Mouse (Mus musculus) adrenal gland, postnatal 14 days (tissue): ENCODE measurements around the gene Parp16. TPM values are rescaled to one million over a fixed set of nuclear protein-coding genes. Genes with fewer than 3 reads are reported as not detected.
A peak's percentile ranks its signal among the peaks of the same experiment; 100 is the strongest.
"Not testable (repeated sequence)": the region's sequence is repeated elsewhere in the genome, so short reads cannot be mapped to it uniquely, and the experiment has no call there.

Experiments used
- DNase-seq: peaks from one replicate; pipeline ENCODE4 v3.0.0; 2021; ENCODE audit warnings: mixed read lengths
- total RNA-seq: library from RNA; stranded (reverse); gene quantifications from 2 replicates; pipeline ENCODE4 v1.2.3, GENCODE M21; 2021

The Parp16 gene
- total RNA-seq, 1 experiment from 2014 or later = 15.2 TPM

GRCm38 (mm10) chr9:65243249-65243648 lies 48.1 kb downstream of the Parp16 start:
- DNase-seq = no peak

- DNase-seq = no peak
Measured at GRCm38 (mm10) chr9:65244036-65244806, 49.1 kb downstream of the Parp16 start.

GRCm38 (mm10) chr9:65247502-65248376 lies 52.6 kb downstream of the Parp16 start:
- no peak for DNase-seq

GRCm38 (mm10) chr9:65248377-65248690 lies 53.2 kb downstream of the Parp16 start:
- no peak for DNase-seq

- DNase-seq = peak; percentile 74
Measured at GRCm38 (mm10) chr9:65252026-65252425, 56.9 kb downstream of the Parp16 start.

- DNase-seq = peak; percentile 49
Measured at GRCm38 (mm10) chr9:65255906-65256600, 60.9 kb downstream of the Parp16 start.

- no peak for DNase-seq
Measured at GRCm38 (mm10) chr9:65257218-65257910, 62.2 kb downstream of the Parp16 start.

GRCm38 (mm10) chr9:65259366-65259765 lies 64.2 kb downstream of the Parp16 start:
- no peak for DNase-seq

- peak; percentile 42 for DNase-seq
Measured at GRCm38 (mm10) chr9:65261591-65262230, 66.6 kb downstream of the Parp16 start.

GRCm38 (mm10) chr9:65262641-65263120 lies 67.5 kb downstream of the Parp16 start:
- no peak for DNase-seq

- no peak for DNase-seq
Measured at GRCm38 (mm10) chr9:65264959-65265358, 69.8 kb downstream of the Parp16 start, which contains the start of gene Cilp. Cilp (plus strand) TSS chr9:65265180.

GRCm38 (mm10) chr9:65267742-65268515 lies 72.8 kb downstream of the Parp16 start:
- peak; percentile 37 for DNase-seq

GRCm38 (mm10) chr9:65273048-65273809 lies 78.1 kb downstream of the Parp16 start:
- DNase-seq = no peak

GRCm38 (mm10) chr9:65273873-65274272 lies 78.7 kb downstream of the Parp16 start:
- no peak for DNase-seq

- DNase-seq = not testable (repeated sequence)
Measured at GRCm38 (mm10) chr9:65274851-65275250, 79.7 kb downstream of the Parp16 start.

- DNase-seq = peak; percentile 47
Measured at GRCm38 (mm10) chr9:65275810-65276530, 80.8 kb downstream of the Parp16 start.

- peak; percentile 33 for DNase-seq
Measured at GRCm38 (mm10) chr9:65281536-65282151, 86.5 kb downstream of the Parp16 start.

GRCm38 (mm10) chr9:65283301-65283700 lies 88.1 kb downstream of the Parp16 start:
- DNase-seq = peak; percentile 54

- not testable (repeated sequence) for DNase-seq
Measured at GRCm38 (mm10) chr9:65288252-65288651, 93.1 kb downstream of the Parp16 start.
